Mouse (Mus musculus) left cerebral cortex, adult 18-20 months (tissue): ENCODE data around the gene Krtap1-3. TPM values are rescaled to one million over a fixed set of nuclear protein-coding genes. Genes with fewer than 3 reads are reported as not detected.
"Not testable (repeated sequence)": the region's sequence is repeated elsewhere in the genome, so short reads cannot be mapped to it uniquely, and the experiment has no call there.

Source experiments
- DNase-seq, 2 experiments: peaks; one replicate each; pipeline ENCODE4 v3.0.0; 2021 to 2022; ENCODE audit warnings: low spot score in 2 of 2, mixed read lengths in 1 of 2
- long read RNA-seq, 2 experiments: library from polyadenylated mRNA; stranded (forward); transcript quantifications; one replicate each; pipeline ENCODE4 v2.0.0; 2021
- total RNA-seq, 2 experiments: library from RNA; stranded (reverse); gene quantifications; 2 replicates each; pipeline ENCODE4 v1.2.3; 2021

The Krtap1-3 gene
- total RNA-seq, result not detected
- long read RNA-seq, experiment 1, result 0 reads
- long read RNA-seq, experiment 2, result 0 reads

DNA sequence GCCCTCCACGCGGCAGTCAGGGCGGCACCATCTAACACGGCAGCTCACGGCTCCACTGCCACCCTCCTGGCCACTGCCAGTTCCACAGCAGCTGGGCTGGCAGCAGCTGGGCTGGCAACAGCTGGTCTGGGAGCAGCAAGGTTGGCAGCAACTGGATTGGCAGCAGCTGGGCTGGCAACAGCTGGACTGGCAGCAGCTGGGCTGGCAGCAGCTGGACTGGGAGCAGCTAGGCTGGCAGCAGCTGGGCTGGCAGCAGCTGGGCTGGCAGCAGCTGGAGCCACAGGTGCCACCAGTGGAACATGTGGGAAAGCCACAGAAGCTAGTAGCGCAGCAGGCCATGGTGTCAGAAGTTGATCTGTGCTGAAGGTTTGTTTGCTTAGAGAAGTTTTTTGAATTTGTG, at the start of gene Krtap1-3:
TSS of gene Krtap1-3 (minus strand) at position 359 of the 400 bp plus-strand sequence.
- DNase-seq, result no peak

DNA sequence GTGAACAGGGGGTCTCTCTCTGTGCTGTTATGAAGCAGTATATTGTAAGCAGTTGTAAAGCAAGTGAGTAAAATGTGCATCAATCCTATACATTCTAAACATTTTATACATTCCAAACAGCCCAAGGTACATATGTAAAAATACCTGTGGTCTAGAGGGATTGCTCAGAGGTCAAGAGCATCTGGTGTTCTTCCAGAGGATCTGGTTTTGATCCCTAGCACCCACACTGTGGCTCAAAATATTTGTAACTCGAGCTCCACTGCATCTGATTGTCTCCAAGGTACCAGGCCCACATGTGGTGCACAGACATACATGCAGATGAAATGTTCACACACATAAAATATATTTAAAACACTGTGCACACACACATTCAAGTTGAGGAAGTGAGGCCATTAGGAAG, 49.8 kb upstream of the Krtap1-3 start:
- no peak for DNase-seq

DNA sequence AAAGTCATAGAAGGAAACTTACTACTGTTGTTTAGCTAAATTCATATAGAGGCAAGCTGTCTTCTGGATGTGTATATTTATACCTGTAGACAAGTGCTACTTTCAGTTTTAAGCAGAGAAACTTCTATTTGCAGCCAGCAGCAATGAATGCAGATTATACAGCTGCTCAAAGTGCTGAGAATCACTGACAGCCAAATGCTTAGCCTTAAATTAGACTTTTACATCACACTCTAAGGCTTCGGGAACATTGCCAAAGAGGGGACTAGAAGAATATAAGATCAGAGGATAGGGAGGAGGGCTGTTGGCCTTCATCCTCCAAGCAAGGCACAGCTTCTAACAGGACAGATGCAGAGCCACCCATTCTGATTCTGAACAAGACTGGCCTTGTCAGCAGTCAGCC, 45.9 kb upstream of the Krtap1-3 start:
- DNase-seq, result no peak

DNA sequence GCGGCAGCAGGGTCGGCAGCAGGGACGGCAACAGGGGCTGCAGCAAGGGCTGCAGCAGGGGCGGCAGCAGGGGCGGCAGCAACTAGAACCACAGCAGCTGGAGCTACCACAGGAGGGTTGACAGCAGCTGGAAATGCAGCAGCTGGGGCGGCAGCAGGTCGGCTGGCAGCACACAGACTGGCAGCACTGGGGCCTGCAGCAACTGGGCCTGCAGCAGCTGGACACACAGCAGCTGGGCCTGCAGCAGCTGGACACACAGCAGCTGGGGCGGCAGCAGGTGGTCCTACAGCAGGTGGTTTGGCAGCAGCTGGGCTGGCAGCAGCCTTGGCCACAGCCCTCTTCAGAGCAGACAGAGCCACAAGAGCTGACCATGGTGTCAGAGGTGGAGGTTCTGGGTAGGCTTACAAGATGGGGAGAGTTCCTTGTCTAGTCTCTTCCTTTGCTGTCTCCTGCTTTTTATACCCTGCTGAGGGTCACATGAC, 43.6 kb upstream of the Krtap1-3 start, which contains the start of gene Krtap4-2:
TSS of gene Krtap4-2 (minus strand) at position 432 of the 482 bp plus-strand sequence.
- DNase-seq, result no peak

GRCm38 (mm10) chr11:99633293-99633692, 42.2 kb upstream of the Krtap1-3 start:
- DNase-seq, result peak in 1 of 2 experiments; percentile 29

- DNase-seq, result no peak
Observed at GRCm38 (mm10) chr11:99630890-99631289, 39.8 kb upstream of the Krtap1-3 start.

GRCm38 (mm10) chr11:99628138-99628537, 37.0 kb upstream of the Krtap1-3 start, which contains the start of gene Krtap4-1:
TSS of gene Krtap4-1 (minus strand) at chr11:99628238.
- no peak for DNase-seq

DNA sequence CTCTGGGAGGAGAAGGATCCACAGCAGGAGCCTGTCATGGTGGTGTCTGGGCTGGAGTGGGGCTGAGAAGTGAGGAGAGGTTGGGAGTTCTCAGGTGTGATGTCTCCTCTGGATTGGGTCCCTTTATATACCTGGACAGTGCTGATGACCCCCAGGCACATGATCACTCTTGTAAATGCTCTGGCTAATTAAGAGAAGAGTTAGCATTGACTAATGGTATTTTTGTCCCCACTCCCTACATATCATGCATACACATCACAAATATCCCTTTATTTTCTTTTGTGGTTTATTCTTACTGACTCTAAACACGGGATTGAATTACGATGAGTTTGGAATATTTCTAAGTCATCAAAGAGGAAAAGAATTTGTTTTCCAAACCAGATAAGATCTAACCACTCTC, 29.2 kb upstream of the Krtap1-3 start, which contains the start of gene Gm11562:
TSS of gene Gm11562 (minus strand) at position 101 of the 400 bp plus-strand sequence.
- DNase-seq, result no peak

- DNase-seq, result no peak
Observed at GRCm38 (mm10) chr11:99614796-99615363, 23.7 kb upstream of the Krtap1-3 start, which contains the start of gene Krtap2-4. TSS of gene Krtap2-4 (minus strand) at chr11:99614846.

DNA sequence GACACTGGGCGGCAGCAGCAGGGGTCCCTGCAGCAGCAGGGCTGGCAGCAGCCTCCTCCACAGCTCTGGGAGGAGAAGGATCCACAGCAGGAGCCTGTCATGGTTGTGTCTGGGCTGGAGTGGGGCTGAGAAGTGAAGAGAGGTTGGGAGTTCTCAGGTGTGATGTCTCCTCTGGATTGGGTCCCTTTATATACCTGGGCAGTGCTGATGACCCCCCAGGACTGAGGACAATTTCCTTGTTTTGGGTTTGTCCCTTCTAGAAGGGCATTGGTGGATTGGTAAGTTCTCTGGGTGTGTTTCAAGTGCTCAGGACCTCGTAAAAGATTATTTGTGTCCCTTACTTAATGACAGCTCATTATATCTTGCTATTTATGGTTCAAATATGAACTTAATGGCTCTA, 18.9 kb upstream of the Krtap1-3 start, which contains the start of gene Gm11937:
TSS of gene Gm11937 (minus strand) at position 101 of the 400 bp plus-strand sequence.
- not testable (repeated sequence) for DNase-seq

DNA sequence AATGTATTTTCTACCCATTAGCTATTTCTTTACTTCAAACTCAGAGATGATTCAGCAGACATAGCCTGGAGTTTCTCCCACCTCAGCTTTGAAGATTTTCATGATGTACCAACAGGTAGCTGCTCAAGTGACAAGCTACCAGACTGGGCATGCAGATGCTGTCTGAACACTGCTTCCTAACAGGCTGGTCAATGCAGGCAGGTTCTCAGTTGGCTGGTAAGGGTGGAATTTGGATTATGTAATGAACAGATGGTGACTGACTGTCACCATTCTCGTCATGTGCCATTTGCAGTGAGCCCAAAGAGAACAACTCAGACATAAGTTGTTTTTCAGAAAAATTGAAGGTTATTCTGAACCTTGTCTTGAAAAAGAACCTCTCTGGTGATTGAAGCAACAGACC, 18.0 kb upstream of the Krtap1-3 start:
- peak; percentile 25 to 46 for DNase-seq

DNA sequence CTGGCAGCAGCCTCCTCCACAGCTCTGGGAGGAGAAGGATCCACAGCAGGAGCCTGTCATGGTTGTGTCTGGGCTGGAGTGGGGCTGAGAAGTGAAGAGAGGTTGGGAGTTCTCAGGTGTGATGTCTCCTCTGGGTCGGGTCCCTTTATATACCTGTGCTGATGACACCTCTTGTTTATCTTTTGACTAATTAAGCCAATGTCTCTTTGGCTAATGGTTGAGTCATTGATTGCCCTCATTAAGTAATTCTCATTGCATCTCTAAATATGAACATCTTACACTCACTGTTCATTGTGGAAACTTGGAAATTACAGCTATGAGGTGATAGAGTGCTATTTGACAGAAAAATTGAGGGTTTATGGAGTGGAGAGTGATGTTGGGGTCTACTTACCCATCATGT, 12.1 kb upstream of the Krtap1-3 start, which contains the start of gene Gm11938:
TSS of gene Gm11938 (minus strand) at position 101 of the 400 bp plus-strand sequence.
- DNase-seq, result not testable (repeated sequence)

DNA sequence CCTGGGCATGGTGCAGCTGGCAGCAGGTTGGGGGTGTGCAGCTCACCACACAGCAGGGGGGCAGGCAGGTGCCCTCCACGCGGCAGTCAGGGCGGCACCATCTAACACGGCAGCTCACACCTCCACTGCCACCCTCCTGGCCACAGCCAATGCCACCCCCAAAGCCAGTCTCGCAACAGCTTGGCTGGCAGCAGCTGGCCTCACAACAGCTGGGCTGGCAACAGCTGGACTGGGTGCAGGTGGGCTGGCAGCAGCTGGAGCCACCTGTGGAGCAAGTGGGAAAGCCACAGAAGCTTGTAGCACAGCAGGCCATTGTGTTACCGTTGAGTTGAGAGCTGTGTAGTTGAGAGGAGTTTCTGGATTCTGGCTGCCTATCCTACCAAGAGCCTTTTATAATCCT, 6.6 kb upstream of the Krtap1-3 start, which contains the start of gene Krtap9-3:
TSS of gene Krtap9-3 (minus strand) at position 364 of the 400 bp plus-strand sequence.
- not testable (repeated sequence) for DNase-seq

GRCm38 (mm10) chr11:99585096-99585495, 6.0 kb downstream of the Krtap1-3 start:
- DNase-seq, result peak; percentile 14 to 32

DNA sequence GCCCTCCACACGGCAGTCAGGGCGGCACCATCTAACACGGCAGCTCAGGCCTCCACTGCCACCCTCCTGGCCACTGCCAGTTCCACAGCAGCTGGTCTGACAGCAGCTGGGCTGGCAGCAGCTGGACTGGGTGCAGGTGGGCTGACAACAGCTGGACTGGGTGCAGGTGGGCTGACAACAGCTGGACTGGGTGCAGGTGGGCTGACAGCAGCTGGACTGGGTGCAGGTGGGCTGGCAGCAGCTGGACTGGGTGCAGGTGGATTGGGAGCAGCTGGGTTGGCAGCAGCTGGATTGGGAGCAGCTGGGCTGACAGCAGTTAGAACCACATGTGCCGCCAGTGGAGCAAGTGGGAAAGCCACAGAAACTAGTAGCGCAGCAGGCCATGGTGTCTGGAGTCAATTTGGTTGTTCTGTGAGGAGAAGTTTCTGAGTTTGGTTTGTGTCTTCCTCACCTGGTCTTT, 7.9 kb downstream of the Krtap1-3 start, which contains the start of gene Krtap1-4:
TSS of gene Krtap1-4 (minus strand) at position 410 of the 460 bp plus-strand sequence.
- no peak for DNase-seq

- DNase-seq, result no peak
Observed at GRCm38 (mm10) chr11:99581564-99581963, 9.6 kb downstream of the Krtap1-3 start.

- DNase-seq, result no peak
Observed at GRCm38 (mm10) chr11:99581051-99581450, 10.1 kb downstream of the Krtap1-3 start.

- DNase-seq, result no peak
Observed at GRCm38 (mm10) chr11:99580636-99581035, 10.5 kb downstream of the Krtap1-3 start, which contains the start of gene Krtap1-5. TSS of gene Krtap1-5 (minus strand) at chr11:99581016.

DNA sequence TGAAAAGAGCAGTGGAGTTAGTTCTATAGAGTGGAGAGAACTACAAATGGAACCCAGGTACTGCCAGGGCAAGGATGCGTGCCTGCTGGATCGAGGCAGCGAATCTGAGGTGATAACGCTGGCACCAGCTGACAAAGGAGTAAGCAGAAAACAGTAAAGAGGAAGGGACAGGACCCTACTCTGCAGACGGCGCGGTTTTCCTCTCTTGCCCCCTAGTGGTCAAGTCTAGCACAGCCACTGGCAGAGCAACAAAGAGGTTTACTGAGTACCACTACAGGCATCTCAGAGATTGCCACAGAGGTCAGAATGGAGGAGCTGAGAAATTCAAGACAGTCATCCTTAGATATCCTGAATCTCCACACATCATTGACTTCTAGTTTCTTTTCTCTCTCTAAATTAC, 17.0 kb downstream of the Krtap1-3 start:
- DNase-seq, result peak; percentile 49 to 68

GRCm38 (mm10) chr11:99573164-99573563, 18.0 kb downstream of the Krtap1-3 start:
- peak in 1 of 2 experiments; percentile 31 for DNase-seq

DNA sequence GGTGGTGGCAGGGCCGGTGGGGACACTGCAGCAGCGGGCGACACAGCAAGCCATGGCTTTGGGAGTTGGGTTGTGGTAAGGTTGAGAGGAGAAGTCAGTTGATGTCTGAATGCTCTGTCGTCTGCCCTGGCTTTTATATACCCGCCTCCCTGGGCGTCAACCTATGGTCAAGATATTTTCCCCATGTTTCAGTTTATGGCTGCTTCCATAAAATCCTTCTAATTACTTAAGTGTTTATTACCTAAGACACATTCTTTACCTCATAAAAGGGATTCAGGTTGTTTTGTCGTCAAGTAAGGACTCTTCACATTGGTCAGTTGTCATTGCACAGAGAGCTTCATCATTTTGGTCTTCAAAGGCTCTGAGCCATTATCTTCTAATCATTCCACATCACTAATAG, 24.6 kb downstream of the Krtap1-3 start, which contains the start of gene Krtap3-1:
TSS of gene Krtap3-1 (minus strand) at position 101 of the 400 bp plus-strand sequence.
- DNase-seq, result no peak

- DNase-seq, result no peak
Observed at GRCm38 (mm10) chr11:99562580-99562979, 28.6 kb downstream of the Krtap1-3 start.
